Mouse (Mus musculus): Measurements from ENCODE around the gene Tmem102.

The Tmem102 gene

GRCm38 (mm10) chr11:69791420-69791819 lies 14.0 kb downstream of the Tmem102 start:
- no peak for DNase-seq (ENCODE audit: low read depth, low spot score)

DNA sequence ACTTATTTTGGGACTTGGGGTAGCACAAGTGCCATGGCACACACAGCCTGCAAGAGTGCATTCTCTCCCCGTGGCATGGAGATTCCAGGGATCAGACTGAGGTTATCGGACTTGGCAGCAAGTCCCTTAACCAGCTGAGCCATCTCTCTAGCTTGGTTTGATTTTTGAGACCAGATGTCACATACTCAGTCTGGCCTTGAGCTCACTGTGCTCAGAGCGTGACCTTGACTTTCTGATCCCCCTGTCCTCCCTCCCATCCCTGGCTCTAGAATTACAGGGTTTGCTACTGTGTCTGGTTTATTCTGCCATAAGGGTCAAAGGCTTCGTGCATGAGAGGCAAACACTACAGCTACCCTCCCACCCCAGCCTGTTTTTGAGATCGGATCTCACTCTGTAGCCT lies 16.0 kb downstream of the Tmem102 start:
- no peak for DNase-seq (ENCODE audit: low read depth, low spot score)

GRCm38 (mm10) chr11:69787306-69787705 lies 18.1 kb downstream of the Tmem102 start:
- DNase-seq (ENCODE audit: low read depth, low spot score) = no peak

GRCm38 (mm10) chr11:69784793-69785272 lies 20.6 kb downstream of the Tmem102 start:
- DNase-seq (ENCODE audit: low read depth, low spot score) = no peak

DNA sequence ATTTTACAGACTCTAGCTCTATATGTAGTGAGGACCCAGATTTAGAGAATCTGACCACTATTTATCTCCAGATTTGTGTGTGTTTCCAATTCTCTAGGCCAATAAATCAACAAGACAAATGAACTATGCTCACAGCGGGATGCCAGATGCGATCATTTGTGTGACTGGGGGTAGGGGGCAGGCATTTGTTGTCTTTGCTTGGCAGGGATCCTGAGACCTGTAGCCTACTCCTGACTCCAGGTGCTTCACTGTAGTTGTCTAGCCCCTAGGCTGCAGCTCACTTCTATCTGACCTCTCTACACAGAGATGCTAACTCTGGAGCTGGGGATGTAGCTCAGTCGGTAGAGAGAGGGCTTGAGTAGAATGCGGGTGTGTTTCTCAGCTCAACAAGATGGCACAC lies 23.6 kb downstream of the Tmem102 start:
- no peak for DNase-seq (ENCODE audit: low read depth, low spot score)

- no peak for DNase-seq (ENCODE audit: low read depth, low spot score)
Measured at GRCm38 (mm10) chr11:69778985-69779384, 26.4 kb downstream of the Tmem102 start.

GRCm38 (mm10) chr11:69778258-69778982 lies 27.0 kb downstream of the Tmem102 start:
- no peak for DNase-seq (ENCODE audit: low read depth, low spot score)

GRCm38 (mm10) chr11:69777504-69778257 lies 27.7 kb downstream of the Tmem102 start:
- no peak for DNase-seq (ENCODE audit: low read depth, low spot score)

- no peak for DNase-seq (ENCODE audit: low read depth, low spot score)
Measured at GRCm38 (mm10) chr11:69776488-69776887, 28.9 kb downstream of the Tmem102 start.

DNA sequence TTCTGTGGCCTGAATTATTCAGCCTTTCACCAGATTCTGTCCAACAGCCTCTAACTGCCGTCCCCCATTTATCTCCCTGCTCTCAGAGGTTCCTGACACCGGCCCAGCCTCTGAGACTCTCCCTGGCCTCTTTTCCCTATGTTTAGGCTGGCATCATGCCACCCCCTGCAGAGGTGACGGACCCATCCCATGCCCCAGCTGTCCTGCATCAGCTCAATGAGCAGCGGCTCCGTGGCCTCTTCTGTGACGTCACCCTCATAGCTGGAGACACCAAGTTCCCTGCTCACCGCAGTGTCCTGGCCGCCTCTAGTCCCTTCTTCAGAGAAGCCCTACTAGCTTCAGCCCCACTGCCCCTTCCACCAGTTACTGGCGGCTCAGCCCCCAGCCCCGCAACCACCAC lies 29.7 kb downstream of the Tmem102 start:
- no peak for DNase-seq (ENCODE audit: low read depth, low spot score)

GRCm38 (mm10) chr11:69774961-69775360 lies 30.5 kb downstream of the Tmem102 start:
- no peak for DNase-seq (ENCODE audit: low read depth, low spot score)

- DNase-seq (ENCODE audit: low read depth, low spot score) = no peak
Measured at GRCm38 (mm10) chr11:69767625-69767909, 37.9 kb downstream of the Tmem102 start.

DNA sequence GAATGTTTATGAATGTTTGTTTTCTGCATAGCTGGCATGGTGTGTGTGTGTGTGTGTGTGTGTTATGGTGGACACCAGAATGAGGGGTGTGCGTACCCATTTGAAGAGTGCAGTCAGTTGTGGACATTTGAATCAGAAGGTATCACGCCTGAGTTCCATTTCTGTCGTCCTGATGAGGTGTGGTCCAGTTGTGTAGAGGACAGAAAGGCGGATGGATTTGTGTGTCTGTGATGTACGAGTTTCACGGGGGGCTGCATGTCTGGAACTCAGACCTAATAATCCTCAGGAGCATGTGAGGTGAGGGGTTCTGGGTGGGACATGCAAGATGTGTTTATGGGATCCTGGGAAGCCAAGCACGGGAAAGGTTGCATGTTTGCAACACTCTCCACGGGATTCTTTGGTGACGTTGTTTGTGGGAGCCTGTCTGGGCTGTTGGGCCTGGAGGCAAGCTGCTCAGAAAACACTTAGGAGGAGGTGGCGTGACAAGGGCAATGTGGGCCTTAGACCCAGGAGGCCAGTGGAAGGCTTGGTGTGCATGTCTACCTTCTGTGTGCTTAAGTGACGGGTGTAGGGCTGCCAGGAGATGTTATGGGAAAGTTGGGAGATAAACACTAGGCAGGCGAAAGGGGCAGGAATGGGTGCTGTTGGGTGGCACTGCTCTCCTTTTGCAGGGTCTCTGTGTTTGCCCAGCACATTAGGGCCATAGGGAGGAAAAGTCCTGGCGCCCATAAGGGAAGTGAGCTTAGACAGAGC lies 38.4 kb downstream of the Tmem102 start:
- no peak for DNase-seq (ENCODE audit: low read depth, low spot score)

DNA sequence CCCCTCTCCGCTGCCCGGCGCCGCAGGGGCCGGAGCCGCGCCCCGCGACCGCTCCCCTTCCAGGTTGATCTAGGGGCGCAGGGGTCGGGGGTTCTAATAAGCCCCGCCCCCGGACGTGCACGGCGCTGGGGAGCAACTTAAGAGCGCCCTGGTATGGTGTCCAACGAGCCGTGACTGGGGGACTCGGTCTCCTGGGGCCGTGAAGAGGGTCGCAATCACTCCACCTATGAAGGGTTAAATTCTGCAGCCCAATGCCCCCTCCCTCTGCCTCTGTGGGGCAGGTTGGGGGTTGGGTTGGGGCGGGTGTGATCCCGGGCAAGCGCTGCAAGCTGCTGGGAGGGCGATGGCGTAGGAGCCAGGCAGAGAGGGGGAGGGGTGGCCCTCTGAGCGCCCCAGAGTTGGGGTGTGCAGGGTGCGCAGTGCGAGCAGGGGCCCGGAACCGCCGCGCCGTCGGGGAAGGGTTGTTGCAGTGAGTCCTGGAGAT lies 39.3 kb downstream of the Tmem102 start:
- no peak for DNase-seq (ENCODE audit: low read depth, low spot score)

DNA sequence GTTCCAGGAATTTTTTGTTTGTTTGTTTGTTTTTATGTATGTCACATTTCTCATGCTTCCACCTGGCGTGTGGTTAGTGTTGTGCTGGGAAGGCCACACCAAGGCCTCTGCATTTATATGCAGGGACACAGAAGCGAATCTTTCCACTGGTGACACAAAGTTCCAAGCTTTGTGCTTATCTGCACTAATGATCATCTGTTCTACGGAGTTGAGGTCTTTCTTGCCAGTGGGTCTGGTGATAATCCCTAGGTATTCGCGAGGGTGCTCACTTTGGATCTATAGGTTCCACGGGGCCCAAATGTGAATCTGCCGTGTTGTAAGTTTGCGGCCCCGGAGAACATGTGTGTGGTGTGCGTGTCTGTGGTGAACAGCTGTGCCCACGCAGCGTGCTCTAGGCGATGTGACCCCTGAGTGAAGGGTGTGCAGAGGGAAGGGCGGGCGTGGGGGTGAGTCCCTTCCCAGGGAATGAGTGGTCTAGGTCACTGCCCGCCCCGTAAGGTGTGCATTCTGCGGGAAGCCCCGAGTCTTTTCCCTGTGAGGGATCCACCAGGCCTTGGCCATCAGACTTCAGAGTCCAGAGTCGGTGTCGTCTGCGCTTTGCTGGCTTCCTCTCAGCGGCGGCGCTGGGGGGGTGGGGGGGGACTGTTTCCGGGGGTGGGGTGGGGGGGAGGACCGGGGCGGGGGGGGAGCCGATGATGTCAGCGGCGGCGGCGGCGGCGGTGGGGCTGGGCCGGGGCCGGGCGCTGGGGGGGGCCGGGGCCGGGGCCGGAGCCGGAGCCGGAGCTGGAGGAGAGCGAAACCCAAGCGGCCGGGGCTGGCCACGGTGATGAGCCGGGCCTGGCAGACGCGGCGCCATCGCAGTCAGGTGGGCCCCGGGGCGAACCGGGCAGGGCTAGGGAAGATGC lies 40.0 kb downstream of the Tmem102 start, which contains the start of gene Zbtb4:
Gene Zbtb4, plus strand, starts transcription at position 692 of the 905 bp plus-strand sequence.
- DNase-seq (ENCODE audit: low read depth, low spot score) = no peak

- no peak for DNase-seq (ENCODE audit: low read depth, low spot score)
Measured at GRCm38 (mm10) chr11:69763551-69763950, 41.9 kb downstream of the Tmem102 start.

DNA sequence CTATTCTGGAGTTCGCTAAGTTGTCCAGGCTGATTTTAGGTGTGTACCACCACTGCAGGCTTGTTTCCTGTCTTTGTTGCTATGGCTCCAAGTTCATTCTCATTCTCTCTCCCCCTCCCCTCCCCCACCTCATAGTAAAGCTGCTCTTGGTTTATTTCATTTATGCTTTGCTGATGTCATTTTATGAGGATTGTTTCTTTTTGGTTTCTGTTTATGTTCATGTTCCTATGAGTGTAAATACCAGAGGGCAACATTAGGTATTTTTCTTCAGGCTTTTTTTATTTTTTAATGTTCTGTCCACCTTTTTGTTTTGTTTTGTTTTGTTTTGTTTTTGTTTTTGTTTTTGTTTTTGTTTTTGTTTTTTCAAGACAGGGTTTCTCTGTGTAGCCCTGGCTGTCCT lies 43.6 kb downstream of the Tmem102 start, which contains the start of gene Slc35g3:
Gene Slc35g3, minus strand, starts transcription at position 101 of the 400 bp plus-strand sequence.
- DNase-seq (ENCODE audit: low read depth, low spot score) = no peak

DNA sequence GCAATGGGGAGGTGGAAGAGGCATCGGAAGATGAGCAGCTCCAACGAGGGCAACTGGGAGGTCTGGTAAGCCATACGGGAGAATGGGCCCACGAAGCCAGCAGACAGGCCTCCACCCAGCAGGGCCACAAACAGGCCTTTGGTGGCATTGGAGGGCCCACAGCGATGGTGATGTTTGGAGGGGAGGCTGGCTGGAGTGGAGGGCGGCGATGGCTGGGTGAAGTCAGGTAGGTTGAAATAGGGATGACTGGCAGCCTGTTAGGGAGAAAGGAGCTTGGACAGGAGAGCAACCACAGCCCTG lies 44.6 kb downstream of the Tmem102 start:
- DNase-seq (ENCODE audit: low read depth, low spot score) = no peak

DNA sequence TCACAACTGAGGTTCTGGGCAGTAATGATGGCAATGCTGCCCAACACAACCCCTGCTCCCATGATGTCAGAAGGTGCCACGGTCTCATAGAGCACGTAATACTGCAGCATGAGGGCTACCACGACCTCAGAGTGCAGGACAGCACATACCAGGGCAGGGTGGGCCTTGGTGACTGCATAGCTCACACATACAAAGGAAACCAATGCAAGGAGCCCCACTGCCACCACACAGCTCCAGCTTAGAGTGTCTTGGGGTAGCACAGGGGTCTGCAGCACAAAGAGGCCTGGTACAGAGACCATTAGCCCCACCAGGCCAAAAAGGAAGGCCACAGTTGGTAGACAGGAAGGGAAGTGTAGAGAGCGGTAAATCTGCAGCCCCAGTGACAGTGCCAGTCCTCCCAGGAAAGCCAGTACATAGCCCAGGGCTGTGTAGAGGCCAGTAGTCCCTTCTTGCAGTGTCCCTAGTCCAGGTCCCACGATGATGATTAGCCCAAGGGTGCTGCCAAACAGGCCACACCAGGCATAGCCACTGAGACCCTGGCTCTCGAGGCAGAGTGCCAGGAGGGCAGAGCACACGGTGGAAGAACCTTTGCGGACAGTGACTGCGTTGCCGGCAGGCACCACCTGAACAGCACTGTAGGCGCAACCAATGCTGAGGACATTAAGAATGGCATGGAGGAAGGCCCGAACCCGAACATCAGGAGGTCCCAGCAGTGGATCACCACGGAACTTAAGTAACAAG lies 45.1 kb downstream of the Tmem102 start:
- no peak for DNase-seq (ENCODE audit: low read depth, low spot score)

DNA sequence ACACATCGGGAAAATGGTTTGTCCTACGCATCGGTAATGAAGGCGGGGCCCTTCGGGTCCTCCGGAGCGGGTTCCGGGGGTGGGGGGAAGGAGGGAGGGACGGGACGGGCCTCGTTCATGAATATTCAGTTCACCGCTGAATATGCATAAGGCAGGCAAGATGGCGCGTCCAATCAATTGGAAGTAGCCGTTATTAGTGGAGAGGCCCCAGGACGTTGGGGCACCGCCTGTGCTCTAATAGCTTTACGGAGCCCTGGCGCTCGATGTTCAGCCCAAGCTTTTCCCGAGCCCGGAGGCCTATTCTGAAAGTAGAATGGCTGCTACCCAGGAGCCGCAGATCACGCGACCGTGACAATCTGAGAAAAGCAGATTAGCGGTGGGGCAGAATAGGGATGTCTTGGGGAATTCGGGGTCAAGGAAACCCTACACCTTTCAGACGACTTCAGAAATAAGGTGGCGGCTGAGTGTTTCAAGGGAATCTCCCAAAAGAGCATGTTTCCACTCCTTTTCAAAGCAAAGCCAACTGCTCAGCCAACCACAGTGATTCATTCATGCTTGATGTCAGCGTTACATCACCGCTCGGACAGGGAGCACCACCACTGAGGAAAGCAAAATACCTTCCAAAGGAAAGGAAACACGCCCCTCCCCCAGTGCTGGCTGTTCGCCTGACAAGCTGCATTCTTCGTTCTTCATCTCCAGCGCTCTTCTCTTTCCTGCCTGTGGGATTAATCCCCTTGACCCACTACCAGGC lies 46.3 kb downstream of the Tmem102 start:
- DNase-seq (ENCODE audit: low read depth, low spot score) = peak; percentile 91

All from WW6 (cell line).